Mouse (Mus musculus) frontal cortex, postnatal 25 days (tissue): ENCODE data around the gene Mri1.
A peak's percentile ranks its signal among the peaks of the same experiment; 100 is the strongest.

Source experiments
- DNase-seq, 2 experiments: peaks; one replicate each; pipeline ENCODE4 v3.0.0; 2022; ENCODE audit warnings: low spot score in 2 of 2

Mri1 gene

GRCm38 (mm10) chr8:84202938-84203917, 53.9 kb downstream of the Mri1 start:
- DNase-seq, result peak in 1 of 2 experiments; percentile 63

- no peak for DNase-seq
Measured at GRCm38 (mm10) chr8:84202466-84202865, 54.7 kb downstream of the Mri1 start.

GRCm38 (mm10) chr8:84201545-84202245, 55.4 kb downstream of the Mri1 start:
- DNase-seq, result peak in 1 of 2 experiments; percentile 35

- DNase-seq, result no peak
Measured at GRCm38 (mm10) chr8:84200652-84201544, 56.2 kb downstream of the Mri1 start.

GRCm38 (mm10) chr8:84200126-84200555, 57.0 kb downstream of the Mri1 start:
- DNase-seq, result no peak
